Mouse (Mus musculus): ENCODE data around the gene Col4a2. TPM values are rescaled to one million over a fixed set of nuclear protein-coding genes. Genes with fewer than 3 reads are reported as not detected.

The Col4a2 gene
- polyA plus RNA-seq, 1 experiment from 2014 or later, result 126 TPM

DNA sequence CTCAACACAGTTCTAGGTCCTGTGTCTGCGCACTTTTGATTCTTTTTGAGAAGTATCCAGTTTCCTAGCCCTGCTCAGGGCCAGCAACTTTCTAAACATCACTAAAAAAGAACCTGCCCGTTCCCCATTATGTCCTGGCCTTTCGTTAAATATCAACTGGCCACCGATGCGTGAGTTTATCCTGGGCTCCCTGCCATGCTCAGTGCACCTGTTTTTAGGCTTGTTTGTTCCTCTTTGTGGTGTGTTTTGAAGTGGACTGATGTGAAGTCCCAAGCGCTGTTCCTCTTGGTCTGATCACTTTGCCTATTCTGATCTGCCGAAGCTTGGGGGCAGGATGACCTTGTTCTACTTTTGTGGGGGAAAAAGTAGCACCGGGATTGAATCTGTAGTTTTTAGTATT lies 158.7 kb downstream of the Col4a2 start:
- Histone ChIP-seq H3K27ac (no peak overlapping the region), H3K9ac (no peak overlapping the region), H3K27me3 (peaks cover 17% of the 10 kb centered on the region; the same call in 1 of the 2 replicates), H3K4me1 (peaks cover 24% of the 10 kb centered on the region), H3K4me3 (no peak overlapping the region), H3K36me3 (no peaks in the 10 kb centered on the region), H3K9me3 (no peaks in the 10 kb centered on the region), H3K4me2 (no peak overlapping the region)
- WGBS, result 53% methylated on average over 8 of the region's 8 CpGs
- ATAC-seq (ENCODE audit: borderline replicate concordance, extremely low read depth, low FRiP score, low TSS enrichment), result no peak

DNA sequence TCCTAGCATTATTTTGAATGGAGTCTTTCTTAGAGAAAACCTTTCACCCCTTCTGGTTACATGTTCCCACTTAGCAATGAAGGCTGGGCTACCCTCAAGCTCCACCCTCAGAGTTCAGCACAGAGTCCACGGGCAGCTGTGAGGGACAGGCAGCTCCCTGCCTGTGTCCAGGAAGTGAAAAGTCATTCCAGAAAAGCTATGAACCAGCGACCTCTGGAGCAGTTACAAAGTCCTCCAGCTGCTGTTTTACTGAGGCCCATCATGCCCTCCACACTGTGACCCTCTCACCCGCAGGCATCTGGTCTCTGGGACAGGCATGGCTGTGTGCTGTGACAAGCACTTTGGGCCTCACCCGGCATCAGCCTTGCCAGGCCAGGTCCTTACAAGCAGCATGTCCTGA lies 160.5 kb downstream of the Col4a2 start:
- Histone ChIP-seq H3K4me1 (peaks cover 35% of the 10 kb centered on the region), H3K9ac (no peak overlapping the region), H3K27me3 (peaks cover 21% of the 10 kb centered on the region), H3K4me2 (no peak overlapping the region), H3K36me3 (no peaks in the 10 kb centered on the region), H3K9me3 (no peaks in the 10 kb centered on the region), H3K27ac (peak overlapping the region; percentile 56), H3K4me3 (no peak overlapping the region)
- ATAC-seq (ENCODE audit: borderline replicate concordance, extremely low read depth, low FRiP score, low TSS enrichment), result peak; percentile 17; the same call in 1 of the 2 replicates
- WGBS, result 21% methylated on average over 4 of the region's 4 CpGs

DNA sequence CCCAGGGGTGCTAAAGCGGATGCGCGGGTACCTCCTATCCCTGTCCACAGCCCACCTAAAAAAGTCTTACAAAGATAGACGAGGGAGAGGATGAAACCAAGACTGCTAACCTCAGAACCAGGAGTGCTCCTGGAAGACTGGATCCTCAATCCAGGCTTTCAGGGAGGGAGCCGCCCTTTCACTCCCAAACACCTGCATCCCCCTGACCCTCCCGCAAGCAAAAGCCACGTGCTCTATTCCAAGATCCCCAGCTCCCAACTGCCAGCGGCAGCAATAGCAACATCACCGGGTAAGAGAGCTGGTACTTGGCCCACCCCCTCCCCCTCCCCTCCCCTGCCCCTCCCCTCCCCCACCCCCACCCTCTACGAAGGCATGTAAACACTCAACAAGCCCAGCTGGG lies 162.8 kb downstream of the Col4a2 start:
- no peak for ATAC-seq (ENCODE audit: borderline replicate concordance, extremely low read depth, low FRiP score, low TSS enrichment)
- WGBS, result 16% methylated on average over 9 of the region's 10 CpGs
- H3K9ac ChIP-seq, result no peak overlapping the region
- H3K27me3 ChIP-seq, result peaks cover 41% of the 10 kb centered on the region
- peak overlapping the region; percentile 26; the same call in 1 of the 2 replicates for H3K4me2 ChIP-seq
- H3K4me1 ChIP-seq, result peaks cover 45% of the 10 kb centered on the region
- H3K36me3 ChIP-seq, result no peaks in the 10 kb centered on the region
- no peaks in the 10 kb centered on the region for H3K9me3 ChIP-seq
- H3K27ac ChIP-seq, result peak overlapping the region; percentile 91
- no peak overlapping the region for H3K4me3 ChIP-seq

DNA sequence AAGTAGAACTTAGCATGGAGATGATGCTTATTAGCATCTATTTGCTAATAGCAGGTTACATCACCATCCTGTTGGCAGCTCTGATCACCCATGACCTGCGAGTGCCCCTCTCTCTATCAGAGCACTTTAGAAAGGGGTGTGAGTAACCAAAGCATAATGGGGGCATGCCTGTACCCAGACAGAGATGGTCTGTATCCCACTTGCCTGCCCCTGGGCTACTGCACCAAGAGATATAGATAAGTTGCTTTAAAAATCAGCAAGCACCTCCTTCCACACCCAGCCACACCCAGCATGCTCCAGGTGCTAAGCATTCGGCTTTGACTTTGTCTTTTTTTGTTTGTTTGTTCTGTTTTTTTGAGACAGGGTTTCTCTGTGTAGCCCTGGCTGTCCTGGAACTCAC lies 163.3 kb downstream of the Col4a2 start:
- Histone ChIP-seq H3K4me3 (peak overlapping the region; percentile 70; the same call in 1 of the 2 replicates), H3K4me1 (peaks cover 45% of the 10 kb centered on the region), H3K27me3 (peaks cover 45% of the 10 kb centered on the region), H3K9me3 (no peaks in the 10 kb centered on the region), H3K27ac (peak overlapping the region; percentile 91), H3K36me3 (no peaks in the 10 kb centered on the region), H3K9ac (no peak overlapping the region), H3K4me2 (peak overlapping the region; percentile 99)
- WGBS, result 16% methylated on average over 2 of the region's 2 CpGs
- ATAC-seq (ENCODE audit: borderline replicate concordance, extremely low read depth, low FRiP score, low TSS enrichment), result no peak

DNA sequence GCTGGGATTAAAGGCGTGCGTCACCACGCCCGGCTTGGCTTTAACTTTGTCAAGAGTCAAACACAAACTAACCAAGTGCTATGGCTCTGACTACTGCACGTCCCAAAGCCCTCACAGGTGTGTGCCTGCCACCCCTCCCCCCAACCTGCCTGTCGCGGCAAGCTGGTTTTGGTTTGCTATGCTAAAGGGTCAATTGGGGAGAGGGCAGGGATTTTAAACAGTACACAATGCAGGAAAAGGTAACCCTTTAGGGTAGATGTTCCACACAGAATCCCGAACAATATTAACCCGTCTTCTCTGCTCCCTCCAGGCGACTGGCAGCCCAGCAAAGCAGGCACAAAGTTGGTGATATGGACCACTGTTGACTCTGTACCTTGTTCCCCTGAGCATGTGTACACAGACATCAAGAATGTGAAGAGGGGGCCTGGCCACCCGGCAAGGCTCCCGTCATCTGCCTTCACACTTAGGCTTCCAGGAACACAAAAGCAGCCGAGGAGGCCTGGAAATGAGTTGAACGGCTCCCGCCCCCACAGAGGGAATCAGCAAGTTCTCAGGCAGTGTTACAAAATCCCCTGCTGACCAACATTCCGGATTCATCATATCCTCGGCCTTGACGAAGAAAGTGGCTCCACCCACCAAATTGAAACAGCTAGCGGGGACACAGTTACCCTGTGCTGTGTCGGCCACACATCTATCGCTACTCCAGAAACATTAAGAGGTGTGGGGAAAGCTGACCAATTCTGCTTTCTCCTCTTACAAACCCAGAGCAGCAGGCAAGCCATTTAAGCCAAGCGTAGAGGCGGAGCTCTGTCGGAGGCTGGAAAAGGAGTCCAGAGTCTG lies 164.0 kb downstream of the Col4a2 start:
- peak; percentile 66 for ATAC-seq (ENCODE audit: borderline replicate concordance, extremely low read depth, low FRiP score, low TSS enrichment)
- Histone ChIP-seq H3K4me3 (peak overlapping the region; percentile 70), H3K27me3 (peaks cover 49% of the 10 kb centered on the region), H3K36me3 (no peaks in the 10 kb centered on the region), H3K4me1 (peaks cover 45% of the 10 kb centered on the region), H3K9me3 (no peaks in the 10 kb centered on the region), H3K9ac (peak overlapping the region; percentile 34), H3K27ac (peak overlapping the region; percentile 91), H3K4me2 (peak overlapping the region; percentile 99)
- WGBS, result 6% methylated on average over 24 of the region's 24 CpGs

DNA sequence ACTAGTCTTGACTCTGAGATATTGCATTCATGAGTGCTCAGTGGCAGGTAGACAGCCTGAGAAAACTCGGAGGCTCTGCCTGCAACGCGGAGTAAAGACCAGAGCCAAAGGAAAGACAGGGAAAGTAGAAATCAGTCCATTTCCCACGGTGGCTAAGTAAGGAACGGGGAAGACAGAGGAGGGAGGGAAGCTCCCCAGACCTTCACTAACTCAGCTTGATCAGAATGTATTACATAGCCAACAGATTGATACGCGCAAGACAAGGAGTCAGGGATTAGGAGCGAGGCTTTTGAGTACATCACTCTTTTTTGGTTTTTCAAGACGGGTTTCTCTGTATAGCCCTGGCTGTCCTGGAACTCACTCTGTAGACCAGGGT lies 164.6 kb downstream of the Col4a2 start:
- no peak for ATAC-seq (ENCODE audit: borderline replicate concordance, extremely low read depth, low FRiP score, low TSS enrichment)
- WGBS, result 4% methylated on average over 9 of the region's 9 CpGs
- Histone ChIP-seq H3K4me3 (peak overlapping the region; percentile 70), H3K36me3 (no peaks in the 10 kb centered on the region), H3K9me3 (no peaks in the 10 kb centered on the region), H3K9ac (peak overlapping the region; percentile 34), H3K27me3 (peaks cover 55% of the 10 kb centered on the region), H3K4me2 (peak overlapping the region; percentile 99), H3K4me1 (peaks cover 45% of the 10 kb centered on the region), H3K27ac (peak overlapping the region; percentile 91)

DNA sequence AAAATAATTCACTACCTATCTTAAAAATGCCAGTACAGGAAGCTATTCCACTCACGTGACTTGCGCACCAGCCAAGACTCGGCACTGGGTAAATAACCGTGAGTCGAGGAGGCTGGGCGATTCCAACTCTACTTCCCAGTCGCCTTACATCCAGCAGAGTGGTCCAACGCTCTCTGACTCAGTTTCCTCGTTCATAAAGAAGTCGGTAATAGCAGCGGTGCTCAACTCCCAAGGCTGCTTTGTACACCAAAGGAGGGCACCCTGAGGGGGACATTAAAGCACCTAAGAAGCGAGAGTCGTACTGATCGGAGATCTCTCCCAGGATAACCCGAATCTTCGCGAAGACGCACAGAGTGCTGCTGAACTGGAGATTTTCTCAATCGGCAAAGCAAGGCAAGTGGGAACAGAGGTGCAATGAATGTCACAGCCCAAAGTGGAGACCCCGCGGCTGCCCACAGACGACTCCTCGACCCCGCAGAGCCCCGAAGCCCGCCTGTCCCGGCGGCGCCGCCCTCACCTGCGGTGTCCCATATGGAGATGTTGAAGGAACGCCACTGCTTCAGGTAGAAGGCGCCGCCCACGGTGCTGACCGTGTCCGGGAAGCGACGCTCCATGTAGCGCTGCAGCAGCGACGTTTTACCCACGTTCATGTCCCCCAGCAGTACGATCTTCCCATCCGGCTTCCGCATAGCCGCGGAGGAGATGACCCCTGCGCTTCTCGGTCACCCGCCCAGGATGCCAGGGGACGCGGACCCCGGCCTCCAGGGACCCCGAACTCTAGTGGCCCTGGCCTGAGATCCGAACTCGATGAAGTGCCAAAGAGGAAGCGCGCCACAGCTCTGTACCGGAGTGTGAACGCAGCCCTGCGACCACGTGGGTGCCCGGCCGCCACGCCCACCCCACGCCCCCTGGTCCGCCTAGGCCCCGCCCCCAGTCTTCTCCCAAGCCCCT lies 165.5 kb downstream of the Col4a2 start, which contains the start of gene Rab20:
Rab20 (minus strand) TSS at position 900 of the 951 bp plus-strand sequence.
- under 1% methylated on average over 69 of the region's 69 CpGs for WGBS
- Histone ChIP-seq H3K4me1 (peaks cover 42% of the 10 kb centered on the region), H3K27me3 (peaks cover 59% of the 10 kb centered on the region)

DNA sequence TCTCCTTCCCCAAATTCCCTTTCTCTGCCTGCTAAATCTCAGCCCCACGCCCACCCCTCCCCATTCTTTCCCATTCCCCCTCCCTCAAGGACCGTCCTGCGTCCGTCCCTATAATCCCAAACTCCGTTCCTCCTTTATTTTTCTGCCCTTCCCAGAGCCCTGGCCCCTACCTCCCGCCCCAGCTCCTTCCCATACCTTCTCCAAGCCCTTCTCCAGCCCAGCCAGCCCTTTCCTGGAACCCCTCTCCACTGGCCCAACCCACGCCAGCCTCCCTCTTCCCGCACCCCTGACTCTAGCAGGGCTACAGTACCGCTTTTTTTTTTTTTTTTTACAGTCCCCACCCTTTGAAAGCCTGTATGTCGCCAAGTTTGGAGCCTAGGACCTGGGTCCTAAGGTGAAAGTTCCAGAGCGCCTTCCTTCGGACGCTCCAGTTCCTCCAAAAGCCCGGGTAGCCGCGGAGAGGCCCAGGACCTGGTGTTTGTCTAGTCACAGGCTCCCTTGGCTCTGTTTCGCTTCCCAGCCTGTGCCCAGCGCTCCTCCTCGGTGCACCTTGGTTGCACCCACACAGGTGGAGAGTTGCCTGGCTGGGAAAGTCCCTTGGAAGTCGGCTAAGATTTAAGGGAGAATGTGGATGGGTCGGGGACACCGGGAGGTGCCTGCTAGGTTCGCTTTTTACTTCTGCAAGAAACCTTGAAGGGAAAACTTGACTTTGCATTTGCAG lies 166.4 kb downstream of the Col4a2 start:
- no peak for ATAC-seq (ENCODE audit: borderline replicate concordance, extremely low read depth, low FRiP score, low TSS enrichment)
- Histone ChIP-seq H3K9me3 (no peaks in the 10 kb centered on the region), H3K27me3 (peaks cover 59% of the 10 kb centered on the region), H3K36me3 (no peaks in the 10 kb centered on the region), H3K4me3 (peak overlapping the region; percentile 70), H3K4me2 (peak overlapping the region; percentile 99), H3K4me1 (peaks cover 33% of the 10 kb centered on the region), H3K27ac (peak overlapping the region; percentile 31), H3K9ac (no peak overlapping the region)
- 5% methylated on average over 23 of the region's 23 CpGs for WGBS

More for the DNA sequence above, 165.5 kb downstream of the Col4a2 start, which contains the start of gene Rab20:
- Histone ChIP-seq H3K9me3 (no peaks in the 10 kb centered on the region), H3K36me3 (no peaks in the 10 kb centered on the region), H3K4me3 (peak within 1 kb of the TSS; percentile 70), H3K9ac (peak within 1 kb of the TSS; percentile 55), H3K4me2 (peak within 1 kb of the TSS; percentile 99), H3K27ac (peak within 1 kb of the TSS; percentile 91)
- ATAC-seq (ENCODE audit: borderline replicate concordance, extremely low read depth, low FRiP score, low TSS enrichment), result peak; percentile 67

DNA sequence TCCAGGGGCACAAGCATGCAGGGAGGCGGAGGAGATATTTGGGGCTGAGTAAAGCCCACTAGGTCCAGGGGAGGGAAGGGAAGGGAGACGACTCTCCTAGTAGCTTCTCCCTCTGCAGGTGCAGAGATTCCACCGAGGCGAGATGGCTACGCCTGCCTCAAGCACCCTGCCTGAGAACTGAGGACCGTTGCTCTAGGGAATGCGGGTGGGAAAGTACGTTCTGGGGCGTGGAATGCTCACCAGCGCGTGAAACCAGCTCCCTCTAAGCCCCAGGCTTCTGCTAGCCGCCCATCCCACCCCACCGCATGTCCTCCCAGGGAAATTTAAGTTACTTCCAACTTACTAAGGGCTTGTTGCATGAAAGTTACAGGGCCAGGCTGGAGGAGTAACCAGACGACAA lies 167.0 kb downstream of the Col4a2 start:
- no peak for ATAC-seq (ENCODE audit: borderline replicate concordance, extremely low read depth, low FRiP score, low TSS enrichment)
- Histone ChIP-seq H3K9ac (no peak overlapping the region), H3K27me3 (peaks cover 52% of the 10 kb centered on the region), H3K36me3 (no peaks in the 10 kb centered on the region), H3K4me3 (peak overlapping the region; percentile 70; the same call in 1 of the 2 replicates), H3K27ac (no peak overlapping the region), H3K4me1 (peaks cover 29% of the 10 kb centered on the region), H3K9me3 (no peaks in the 10 kb centered on the region), H3K4me2 (peak overlapping the region; percentile 99)
- 16% methylated on average over 14 of the region's 14 CpGs for WGBS

DNA sequence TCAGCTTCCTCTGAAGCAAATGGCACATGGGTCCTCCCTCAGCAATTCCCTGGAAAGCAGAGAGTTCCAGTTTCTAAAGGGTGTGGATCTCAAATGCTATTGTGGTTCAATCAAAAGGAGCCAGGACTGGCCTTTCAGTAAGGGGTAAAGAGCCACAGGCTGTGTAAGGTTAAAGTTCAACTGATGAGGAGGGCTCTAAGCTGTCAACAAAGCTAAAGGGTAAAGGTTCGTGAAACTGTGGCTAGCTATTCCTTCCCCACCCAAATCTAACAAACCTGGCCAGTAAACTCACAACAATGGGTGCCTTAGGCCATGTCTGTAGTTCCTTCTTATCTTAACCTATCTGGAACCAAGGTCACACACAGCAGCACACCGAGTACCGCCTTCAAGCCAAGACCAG lies 169.3 kb downstream of the Col4a2 start:
- H3K9ac ChIP-seq, result no peak overlapping the region
- no peak overlapping the region for H3K4me2 ChIP-seq
- WGBS, result 65% methylated on average over 3 of the region's 3 CpGs

DNA sequence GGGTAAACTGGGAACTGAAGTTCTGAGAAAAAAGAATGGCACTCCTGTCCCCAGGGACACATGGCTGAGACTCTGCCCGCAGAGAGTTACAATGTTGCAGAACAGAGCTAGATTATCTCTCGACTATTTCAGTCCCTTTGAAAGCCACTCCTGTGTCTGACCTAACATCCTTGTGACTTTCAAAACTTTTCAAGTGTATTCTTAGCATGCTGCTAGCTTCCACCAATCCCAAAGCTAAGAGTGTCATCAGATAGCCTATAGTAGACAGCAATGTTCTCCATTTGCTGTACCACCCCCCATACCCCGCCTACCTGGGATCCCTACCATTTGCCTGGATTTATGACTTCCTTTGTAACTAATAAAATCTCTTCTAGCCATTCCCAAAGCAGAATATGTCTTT lies 169.9 kb downstream of the Col4a2 start:
- no peaks in the 10 kb centered on the region for H3K9me3 ChIP-seq
- H3K27me3 ChIP-seq, result peaks cover 41% of the 10 kb centered on the region
- H3K4me3 ChIP-seq, result no peak overlapping the region
- no peaks in the 10 kb centered on the region for H3K36me3 ChIP-seq
- H3K9ac ChIP-seq, result no peak overlapping the region
- peaks cover 13% of the 10 kb centered on the region for H3K4me1 ChIP-seq
- ATAC-seq (ENCODE audit: borderline replicate concordance, extremely low read depth, low FRiP score, low TSS enrichment), result no peak
- H3K4me2 ChIP-seq, result no peak overlapping the region
- 59% methylated on average over 3 of the region's 3 CpGs for WGBS
- H3K27ac ChIP-seq, result no peak overlapping the region

More for the DNA sequence above, 169.3 kb downstream of the Col4a2 start:
- Histone ChIP-seq H3K4me3 (no peak overlapping the region), H3K27ac (no peak overlapping the region), H3K4me1 (peaks cover 15% of the 10 kb centered on the region), H3K36me3 (no peaks in the 10 kb centered on the region), H3K9me3 (no peaks in the 10 kb centered on the region), H3K27me3 (peaks cover 41% of the 10 kb centered on the region)
- no peak for ATAC-seq (ENCODE audit: borderline replicate concordance, extremely low read depth, low FRiP score, low TSS enrichment)

All from lung, embryonic 15.5 days (tissue).